Mouse (Mus musculus): Measurements from ENCODE around the gene Gmpr2. TPM values are rescaled to one million over a fixed set of nuclear protein-coding genes. Genes with fewer than 3 reads are reported as not detected.

Gene Gmpr2
- polyA plus RNA-seq, 1 experiment from 2014 or later = 21.2 TPM

DNA sequence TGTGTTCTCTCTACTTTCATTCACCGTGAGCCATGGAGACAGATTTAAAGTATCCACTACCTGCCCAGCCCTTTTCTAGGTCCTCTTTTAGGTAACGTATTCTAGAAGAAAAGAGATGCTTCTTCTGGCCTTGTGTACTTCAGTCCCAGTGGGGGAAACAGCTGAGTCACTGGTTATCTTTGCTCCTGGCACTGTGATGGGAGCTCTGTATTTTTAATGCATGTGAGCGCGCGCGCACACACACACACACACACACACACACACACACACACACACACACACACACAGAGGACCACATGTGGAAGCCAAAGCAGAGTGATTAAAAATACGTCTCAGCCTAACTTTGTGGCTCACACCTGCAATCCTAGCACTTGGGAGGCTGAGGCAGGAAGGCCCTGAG, 51.7 kb downstream of the Gmpr2 start:
- Histone ChIP-seq H3K9ac (no peak overlapping the region), H3K27ac (replicated peaks) (peak overlapping the region; percentile 87), H3K4me2 (no peak overlapping the region), H3K36me3 (replicated peaks) (peaks cover 10% of the 10 kb centered on the region; the same call in 1 of the 2 replicates), H3K9me3 (replicated peaks) (no peaks in the 10 kb centered on the region), H3K4me3 (replicated peaks) (no peak overlapping the region), H3K27me3 (no peaks in the 10 kb centered on the region; the same call in 1 of the 2 replicates), H3K4me1 (replicated peaks) (peaks cover 51% of the 10 kb centered on the region)
- WGBS (ENCODE audit: insufficient replicate concordance) = 52% methylated on average over 7 of the region's 7 CpGs
- ATAC-seq (ENCODE audit: insufficient read depth) = no peak

- 21% methylated on average over 8 of the region's 8 CpGs for WGBS (ENCODE audit: insufficient replicate concordance)
- no peaks in the 10 kb centered on the region for H3K36me3 ChIP-seq (replicated peaks)
- H3K9ac ChIP-seq = no peak overlapping the region
- H3K9me3 ChIP-seq (replicated peaks) = no peaks in the 10 kb centered on the region
- H3K4me2 ChIP-seq = peak overlapping the region; percentile 25
- no peak for ATAC-seq (ENCODE audit: insufficient read depth)
- peaks cover 58% of the 10 kb centered on the region for H3K4me1 ChIP-seq (replicated peaks)
- 0 out of 2 replicates have a peak overlapping the region, but pooled peaks have one; percentile 14 for H3K27ac ChIP-seq (replicated peaks)
- no peak overlapping the region for H3K4me3 ChIP-seq (replicated peaks)
- no peaks in the 10 kb centered on the region; the same call in 1 of the 2 replicates for H3K27me3 ChIP-seq
These were observed 52.7 kb downstream of the Gmpr2 start for GRCm38 (mm10) chr14:55724411-55724871.

- no peak overlapping the region for H3K9ac ChIP-seq
- peaks cover 7% of the 10 kb centered on the region; the same call in 1 of the 2 replicates for H3K27me3 ChIP-seq
- H3K27ac ChIP-seq (replicated peaks) = no peak overlapping the region
- peaks cover 50% of the 10 kb centered on the region for H3K4me1 ChIP-seq (replicated peaks)
- H3K36me3 ChIP-seq (replicated peaks) = no peaks in the 10 kb centered on the region
- no peak for ATAC-seq (ENCODE audit: insufficient read depth)
- no peak overlapping the region for H3K4me2 ChIP-seq
- no peak overlapping the region for H3K4me3 ChIP-seq (replicated peaks)
- no peaks in the 10 kb centered on the region for H3K9me3 ChIP-seq (replicated peaks)
These were observed 54.5 kb downstream of the Gmpr2 start for GRCm38 (mm10) chr14:55726261-55726660.

DNA sequence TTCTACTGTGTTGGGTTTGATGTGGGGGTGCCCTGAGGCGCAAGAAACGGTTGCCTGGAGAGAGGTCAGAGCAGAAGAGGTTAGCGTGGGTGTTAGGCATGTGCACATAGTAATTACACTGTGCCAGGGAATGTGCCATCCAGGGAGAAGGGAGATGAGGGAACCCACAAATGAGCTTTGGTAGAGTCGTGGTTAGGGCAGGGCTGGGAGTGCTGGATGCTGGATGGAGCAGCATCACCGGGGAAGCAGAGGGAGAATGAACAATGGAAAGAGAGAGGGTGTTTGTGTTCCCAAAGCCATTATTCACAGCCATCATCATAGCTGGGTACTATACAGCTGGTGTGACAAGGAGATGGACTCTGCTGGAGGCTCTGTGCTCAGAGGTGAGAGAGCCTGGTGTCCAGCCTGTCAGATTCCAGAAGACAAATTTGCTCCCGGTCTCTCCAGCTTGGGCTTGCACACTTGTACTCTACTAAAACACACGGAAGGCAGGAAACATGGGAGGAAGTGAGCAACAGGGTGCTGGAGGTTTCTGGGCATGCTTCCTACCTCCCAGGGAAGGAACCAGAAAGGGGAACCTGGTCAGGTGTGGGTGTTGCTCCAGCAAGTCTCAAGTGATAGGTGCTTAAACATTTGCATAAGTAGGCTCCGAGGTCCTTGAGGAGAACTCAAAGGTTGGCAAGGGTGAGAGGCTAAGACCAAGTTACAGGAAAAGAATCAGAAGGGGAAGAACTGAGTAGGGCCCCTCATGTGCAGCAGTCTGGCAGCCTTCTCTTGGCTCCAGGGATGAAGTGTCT, 56.3 kb downstream of the Gmpr2 start:
- no peaks in the 10 kb centered on the region for H3K36me3 ChIP-seq (replicated peaks)
- H3K9ac ChIP-seq = no peak overlapping the region
- H3K4me3 ChIP-seq (replicated peaks) = no peak overlapping the region
- peaks cover 7% of the 10 kb centered on the region; the same call in 1 of the 2 replicates for H3K27me3 ChIP-seq
- WGBS (ENCODE audit: insufficient replicate concordance) = 43% methylated on average over 8 of the region's 8 CpGs
- H3K27ac ChIP-seq (replicated peaks) = no peak overlapping the region
- H3K9me3 ChIP-seq (replicated peaks) = no peaks in the 10 kb centered on the region
- H3K4me2 ChIP-seq = no peak overlapping the region
- peaks cover 31% of the 10 kb centered on the region for H3K4me1 ChIP-seq (replicated peaks)
- ATAC-seq (ENCODE audit: insufficient read depth) = no peak

Other genes starting within 250 kb of the Gmpr2 start
- gene Dhrs4, start 193.2 kb upstream of the Gmpr2 start, polyA plus RNA-seq (2015; fragmentation: Nextera tagmentation; extraction: Ambion mirVana) = 77.8 and 86.8 TPM in 2 replicates
- gene Carmil3, start 181.3 kb upstream of the Gmpr2 start, polyA plus RNA-seq (2015; fragmentation: Nextera tagmentation; extraction: Ambion mirVana) = 0.28 and 0.41 TPM in 2 replicates
- gene Cpne6, start 161.5 kb upstream of the Gmpr2 start, polyA plus RNA-seq (2015; fragmentation: Nextera tagmentation; extraction: Ambion mirVana) = not detected in 2 replicates
- gene Nrl, start 147.0 kb upstream of the Gmpr2 start, polyA plus RNA-seq (2015; fragmentation: Nextera tagmentation; extraction: Ambion mirVana) = not detected in 2 replicates
- 36.0 and 39.9 TPM in 2 replicates for gene Pck2, start 131.7 kb upstream of the Gmpr2 start, polyA plus RNA-seq (2015; fragmentation: Nextera tagmentation; extraction: Ambion mirVana)
- gene Dcaf11, start 111.9 kb upstream of the Gmpr2 start, polyA plus RNA-seq (2015; fragmentation: Nextera tagmentation; extraction: Ambion mirVana) = 57.9 and 64.1 TPM in 2 replicates
- gene A730061H03Rik, start 111.5 kb upstream of the Gmpr2 start, polyA plus RNA-seq (2015; fragmentation: Nextera tagmentation; extraction: Ambion mirVana) = 1.6 and 2.1 TPM in 2 replicates
- gene Fitm1, start 96.3 kb upstream of the Gmpr2 start, polyA plus RNA-seq (2015; fragmentation: Nextera tagmentation; extraction: Ambion mirVana) = 1.1 and 1.9 TPM in 2 replicates
- gene Psme1, start 93.8 kb upstream of the Gmpr2 start, polyA plus RNA-seq (2015; fragmentation: Nextera tagmentation; extraction: Ambion mirVana) = 108 and 116 TPM in 2 replicates
- gene Emc9, start 86.6 kb upstream of the Gmpr2 start, polyA plus RNA-seq (2015; fragmentation: Nextera tagmentation; extraction: Ambion mirVana) = 25.6 and 25.9 TPM in 2 replicates
- 173 and 191 TPM in 2 replicates for gene Psme2, start 80.8 kb upstream of the Gmpr2 start, polyA plus RNA-seq (2015; fragmentation: Nextera tagmentation; extraction: Ambion mirVana)
- gene Rnf31, start 80.2 kb upstream of the Gmpr2 start, polyA plus RNA-seq (2015; fragmentation: Nextera tagmentation; extraction: Ambion mirVana) = 9.1 and 12.0 TPM in 2 replicates
- gene Irf9, start 68.4 kb upstream of the Gmpr2 start, polyA plus RNA-seq (2015; fragmentation: Nextera tagmentation; extraction: Ambion mirVana) = 20.7 and 20.9 TPM in 2 replicates
- 1.7 and 1.9 TPM in 2 replicates for gene Rec8, start 53.9 kb upstream of the Gmpr2 start, polyA plus RNA-seq (2015; fragmentation: Nextera tagmentation; extraction: Ambion mirVana)
- gene Ipo4, start 36.0 kb upstream of the Gmpr2 start, polyA plus RNA-seq (2015; fragmentation: Nextera tagmentation; extraction: Ambion mirVana) = 26.6 and 36.7 TPM in 2 replicates
- 0.54 and 0.67 TPM in 2 replicates for gene Gm49378, start 34.0 kb upstream of the Gmpr2 start, polyA plus RNA-seq (2015; fragmentation: Nextera tagmentation; extraction: Ambion mirVana)
- 48.4 and 51.7 TPM in 2 replicates for gene Tm9sf1, start 28.1 kb upstream of the Gmpr2 start, polyA plus RNA-seq (2015; fragmentation: Nextera tagmentation; extraction: Ambion mirVana)
- gene Tssk4, start 21.8 kb upstream of the Gmpr2 start, polyA plus RNA-seq (2015; fragmentation: Nextera tagmentation; extraction: Ambion mirVana) = 0.09 TPM in 1 of 2 replicates, not detected in the other
- 18.4 and 18.5 TPM in 2 replicates for gene Mdp1, start 11.4 kb upstream of the Gmpr2 start, polyA plus RNA-seq (2015; fragmentation: Nextera tagmentation; extraction: Ambion mirVana)
- gene Nedd8, start 183 bp downstream of the Gmpr2 start, polyA plus RNA-seq (2015; fragmentation: Nextera tagmentation; extraction: Ambion mirVana) = 218 and 233 TPM in 2 replicates
- gene Tinf2, start 9.9 kb downstream of the Gmpr2 start, polyA plus RNA-seq (2015; fragmentation: Nextera tagmentation; extraction: Ambion mirVana) = 21.0 and 22.4 TPM in 2 replicates
- gene Tgm1, start 42.0 kb downstream of the Gmpr2 start, polyA plus RNA-seq (2015; fragmentation: Nextera tagmentation; extraction: Ambion mirVana) = 2.9 and 3.9 TPM in 2 replicates
- gene Rabggta, start 50.3 kb downstream of the Gmpr2 start, polyA plus RNA-seq (2015; fragmentation: Nextera tagmentation; extraction: Ambion mirVana) = 10.5 and 11.0 TPM in 2 replicates
- 39.4 and 43.5 TPM in 2 replicates for gene Dhrs1, start 73.7 kb downstream of the Gmpr2 start, polyA plus RNA-seq (2015; fragmentation: Nextera tagmentation; extraction: Ambion mirVana)
- 23.4 and 24.4 TPM in 2 replicates for gene Nop9, start 73.8 kb downstream of the Gmpr2 start, polyA plus RNA-seq (2015; fragmentation: Nextera tagmentation; extraction: Ambion mirVana)
- 57.5 and 77.8 TPM in 2 replicates for gene Cideb, start 86.5 kb downstream of the Gmpr2 start, polyA plus RNA-seq (2015; fragmentation: Nextera tagmentation; extraction: Ambion mirVana)
- gene Ltb4r2, start 89.5 kb downstream of the Gmpr2 start, polyA plus RNA-seq (2015; fragmentation: Nextera tagmentation; extraction: Ambion mirVana) = 0.74 and 0.93 TPM in 2 replicates
- gene Ltb4r1, start 94.0 kb downstream of the Gmpr2 start, polyA plus RNA-seq (2015; fragmentation: Nextera tagmentation; extraction: Ambion mirVana) = 14.0 and 14.5 TPM in 2 replicates
- gene Adcy4, start 112.2 kb downstream of the Gmpr2 start, polyA plus RNA-seq (2015; fragmentation: Nextera tagmentation; extraction: Ambion mirVana) = 1.4 and 1.9 TPM in 2 replicates
- gene Ripk3, start 116.9 kb downstream of the Gmpr2 start, polyA plus RNA-seq (2015; fragmentation: Nextera tagmentation; extraction: Ambion mirVana) = 16.9 and 19.7 TPM in 2 replicates
- gene Nfatc4, start 151.2 kb downstream of the Gmpr2 start, polyA plus RNA-seq (2015; fragmentation: Nextera tagmentation; extraction: Ambion mirVana) = 0.67 and 0.86 TPM in 2 replicates
- 2.0 and 2.1 TPM in 2 replicates for gene Nynrin, start 182.1 kb downstream of the Gmpr2 start, polyA plus RNA-seq (2015; fragmentation: Nextera tagmentation; extraction: Ambion mirVana)
- gene Cbln3, start 212.5 kb downstream of the Gmpr2 start, polyA plus RNA-seq (2015; fragmentation: Nextera tagmentation; extraction: Ambion mirVana) = 0.20 and 0.31 TPM in 2 replicates
- gene Khnyn, start 213.0 kb downstream of the Gmpr2 start, polyA plus RNA-seq (2015; fragmentation: Nextera tagmentation; extraction: Ambion mirVana) = 8.6 and 10.1 TPM in 2 replicates
- 12.8 and 15.5 TPM in 2 replicates for gene Sdr39u1, start 228.4 kb downstream of the Gmpr2 start, polyA plus RNA-seq (2015; fragmentation: Nextera tagmentation; extraction: Ambion mirVana)

Measured in liver, embryonic 15.5 days (tissue).